Mouse (Mus musculus) CH12.LX (cell line): ENCODE results near the gene Insig1.

ENCODE experiments used
- CTCF ChIP-seq, 2 experiments: IDR thresholded peaks in 1 of 2; conservative IDR thresholded peaks in 1 of 2; 2 replicates each; pipeline ENCODE4 v1.5.1; 2011 to 2012; ENCODE audit warnings: low read depth in 2 of 2, low read length in 2 of 2, improper control_type of control experiment in 1 of 2, inconsistent platforms in 1 of 2, mild to moderate bottlenecking in 1 of 2, moderate library complexity in 1 of 2
- E2F4 ChIP-seq: IDR thresholded peaks from 2 replicates; pipeline ENCODE4 v1.6.1; 2011; ENCODE audit warnings: low read depth, low read length, improper control_type of control experiment; ENCODE audit not compliant: insufficient replicate concordance
- EP300 ChIP-seq: IDR thresholded peaks from 2 replicates; pipeline ENCODE4 v1.6.1; 2011; ENCODE audit warnings: low read length, improper control_type of control experiment
- GABPA ChIP-seq: IDR thresholded peaks from 2 replicates; pipeline ENCODE4 v1.6.1; 2012; ENCODE audit warnings: low read depth, low read length, improper control_type of control experiment, inconsistent platforms; ENCODE audit not compliant: insufficient replicate concordance
- MAX ChIP-seq: IDR thresholded peaks from 2 replicates; pipeline ENCODE4 v1.6.1; 2011; ENCODE audit warnings: low read length, improper control_type of control experiment
- POLR2A ChIP-seq: IDR thresholded peaks from 2 replicates; pipeline ENCODE4 v1.6.1; 2011; ENCODE audit warnings: low read depth, mild to moderate bottlenecking, improper control_type of control experiment, low read length
- RCOR1 ChIP-seq: conservative IDR thresholded peaks from 2 replicates; pipeline ENCODE4 v1.6.1; 2012; ENCODE audit warnings: low read depth, mild to moderate bottlenecking, inconsistent platforms, low read length, improper control_type of control experiment

DNA sequence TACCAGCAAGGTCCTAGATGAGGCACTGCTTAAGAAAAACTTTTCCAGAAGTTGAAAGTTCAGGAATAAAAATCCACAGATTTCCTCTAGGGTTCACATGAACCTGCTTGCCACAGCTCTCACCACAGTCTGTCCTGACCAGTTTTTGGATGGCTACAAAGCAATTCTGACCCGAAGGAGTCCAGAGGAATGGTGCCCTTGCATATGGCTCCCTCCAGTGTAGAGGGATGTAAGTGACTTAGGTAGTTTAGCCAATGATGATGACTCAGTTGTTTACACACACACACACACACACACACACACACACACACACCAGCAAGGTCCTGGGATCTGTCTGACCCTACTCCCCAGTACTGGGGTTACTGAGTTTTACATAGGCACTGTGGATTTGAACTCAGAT, 19.4 kb downstream of the Insig1 start:
- TF ChIP-seq CTCF (conservative IDR thresholded peaks at IDR 0.05 in 1 of 2, IDR thresholded peaks at IDR 0.05 in 1 of 2; ENCODE audit: low read depth in 2 of 2, low read length in 2 of 2) = peak in 1 of 2 experiments; percentile 79; a peak in 2 of 4 replicates
- TF ChIP-seq E2F4 = no peak
- no peak for TF ChIP-seq POLR2A
- TF ChIP-seq EP300 = no peak
- TF ChIP-seq MAX = no peak
- TF ChIP-seq RCOR1 = no peak
- no peak for TF ChIP-seq GABPA
